Mouse (Mus musculus) spleen, adult 12 weeks (tissue): ENCODE results near the gene Blvrb.
"Not testable (repeated sequence)": the region's sequence is repeated elsewhere in the genome, so short reads cannot be mapped to it uniquely, and the experiment has no call there.

Experiments
- DNase-seq: peaks from one replicate; pipeline ENCODE4 v3.0.0; 2022; ENCODE audit warnings: low spot score

Gene Blvrb

DNA sequence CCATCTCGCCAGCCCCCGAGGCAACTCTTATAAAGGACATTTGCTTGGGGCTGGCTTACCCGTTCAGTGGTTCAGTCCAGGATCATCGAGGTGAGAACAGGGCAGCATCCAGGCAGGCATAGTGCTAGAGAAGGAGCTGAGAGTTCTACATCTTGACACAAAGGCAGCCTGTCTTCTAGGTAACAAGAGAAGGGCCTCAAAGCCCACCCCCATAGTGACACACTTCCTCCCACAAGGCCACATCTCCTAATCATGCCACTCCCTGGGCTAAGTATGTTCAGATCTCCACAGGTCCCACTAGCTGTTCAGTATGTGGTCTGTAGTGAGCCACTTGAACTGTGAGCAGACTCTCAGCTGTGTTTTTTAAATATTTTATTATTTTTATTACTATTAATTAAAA, 36.1 kb downstream of the Blvrb start:
- no peak for DNase-seq

DNA sequence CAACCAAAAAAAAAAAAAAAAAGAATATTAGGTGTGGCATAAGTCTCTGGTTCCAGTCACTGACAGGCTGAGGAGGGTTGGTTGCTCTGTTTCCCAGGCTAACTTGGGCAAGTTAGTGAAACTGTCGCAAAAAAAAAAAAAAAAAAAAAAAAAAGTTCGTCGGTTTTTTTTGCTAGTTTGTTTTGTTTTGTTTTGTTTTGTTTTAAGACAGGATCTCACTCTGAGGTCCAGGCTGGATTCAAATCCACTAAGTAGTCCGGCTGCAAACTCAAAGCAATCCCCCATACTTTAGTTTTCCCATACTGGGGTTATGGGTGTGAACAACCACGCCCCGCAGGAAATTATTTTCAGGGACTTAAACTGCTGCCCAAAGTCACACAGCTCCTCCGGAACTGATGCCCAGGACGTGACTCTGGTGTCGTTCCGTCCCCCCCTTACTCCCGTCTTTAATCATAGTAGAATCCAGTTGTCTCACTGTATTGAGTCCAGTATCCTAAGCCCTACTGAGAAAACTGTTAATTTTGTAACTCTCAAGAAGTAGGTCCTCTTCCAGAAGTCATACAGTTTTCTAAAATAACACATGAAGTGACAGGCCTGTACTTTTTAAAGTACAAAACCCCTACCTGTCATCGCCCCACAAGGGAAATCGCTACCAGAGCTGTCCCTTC, 38.5 kb downstream of the Blvrb start:
- peak; percentile 34 for DNase-seq

DNA sequence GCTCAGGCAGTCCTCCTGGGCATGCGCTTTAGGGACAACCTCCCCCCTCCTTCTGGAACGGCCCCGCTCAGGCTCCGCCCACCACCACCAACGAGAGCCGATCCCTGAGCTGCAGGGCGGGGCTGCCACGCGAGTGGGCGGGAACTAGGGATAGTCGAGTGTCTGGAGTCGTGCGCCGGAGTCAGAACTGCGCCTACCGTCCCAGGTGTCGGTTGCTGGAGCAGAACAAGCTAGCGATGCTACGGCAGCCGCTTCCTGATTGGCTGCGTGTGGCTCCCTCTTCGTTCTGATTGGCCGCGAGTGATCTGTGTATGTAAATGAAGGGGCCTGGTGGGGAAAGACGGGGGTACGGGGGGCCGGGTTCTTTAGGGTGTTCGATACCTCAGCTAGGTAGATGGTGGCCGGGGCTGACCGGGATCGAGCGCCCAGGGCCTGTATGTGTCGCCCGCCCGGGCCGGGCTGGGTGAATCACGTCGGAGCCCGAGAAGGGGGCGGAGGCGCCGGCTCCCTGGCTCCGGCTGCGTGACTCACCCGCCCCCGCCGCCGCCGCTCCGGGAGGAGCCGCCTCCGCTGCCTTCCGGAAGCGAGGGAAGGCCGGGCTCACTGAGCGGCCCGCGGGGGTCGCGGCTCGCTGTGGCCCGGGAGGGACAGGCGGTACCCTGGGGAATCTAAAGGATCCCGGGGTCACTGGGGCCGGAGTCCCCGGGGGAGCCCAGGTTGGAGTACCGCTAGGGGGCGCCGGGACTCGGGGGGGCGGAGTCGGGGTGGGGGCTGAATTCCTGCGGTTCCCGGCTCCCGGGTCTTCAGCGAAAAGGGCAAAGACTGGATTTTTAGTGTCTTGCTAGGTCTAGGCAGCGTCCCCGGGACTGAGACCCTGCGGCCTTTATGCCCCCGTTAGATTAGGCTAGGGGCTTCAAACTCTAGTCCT, 39.3 kb downstream of the Blvrb start, which contains the start of gene Sertad1:
TSS of gene Sertad1 (plus strand) at position 141 of the 928 bp plus-strand sequence.
- peak; percentile 100 for DNase-seq

DNA sequence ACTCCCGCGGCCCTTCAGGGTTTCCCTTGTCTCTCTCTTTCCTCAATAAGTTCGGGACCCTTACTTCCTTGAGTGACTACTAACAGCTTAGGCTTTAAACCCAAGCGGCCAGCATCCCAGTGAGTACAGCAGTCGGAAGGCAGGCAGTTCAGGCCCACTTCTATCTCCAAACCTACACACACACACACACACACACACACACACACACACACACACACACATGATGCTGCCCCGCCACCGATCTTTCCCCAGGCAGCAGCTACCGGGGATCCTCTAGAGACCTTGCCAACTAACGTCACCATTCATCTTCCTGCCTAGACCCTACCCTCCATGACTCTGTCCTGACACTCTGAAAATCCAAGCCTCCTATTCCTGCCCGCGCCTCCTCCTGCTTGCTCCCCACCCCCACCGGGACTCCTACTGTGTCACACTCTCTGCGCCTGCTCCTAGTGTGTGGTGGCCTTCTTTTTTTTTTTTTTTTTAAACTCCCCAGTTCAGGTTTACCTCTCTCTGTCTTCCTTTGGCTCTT, 40.0 kb downstream of the Blvrb start:
- no peak for DNase-seq

DNA sequence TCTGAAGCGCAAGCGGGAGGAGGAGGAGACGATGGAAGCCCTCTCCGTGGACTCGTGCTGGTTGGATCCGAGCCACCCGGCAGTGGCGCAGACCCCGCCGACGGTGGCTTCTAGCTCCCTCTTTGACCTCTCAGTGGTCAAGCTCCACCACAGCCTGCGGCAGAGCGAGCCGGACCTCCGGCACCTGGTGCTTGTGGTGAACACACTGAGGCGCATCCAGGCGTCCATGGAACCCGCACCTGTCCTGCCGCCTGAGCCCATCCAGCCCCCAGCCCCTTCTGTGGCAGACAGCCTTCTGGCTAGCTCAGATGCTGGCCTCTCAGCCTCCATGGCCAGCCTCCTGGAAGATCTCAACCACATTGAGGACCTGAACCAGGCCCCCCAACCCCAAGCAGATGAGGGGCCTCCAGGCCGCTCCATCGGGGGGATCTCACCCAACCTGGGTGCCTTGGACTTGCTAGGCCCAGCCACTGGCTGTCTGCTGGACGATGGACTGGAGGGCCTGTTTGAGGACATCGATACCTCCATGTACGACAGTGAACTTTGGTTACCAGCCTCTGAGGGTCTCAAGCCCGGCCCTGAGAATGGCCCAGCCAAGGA, 41.6 kb downstream of the Blvrb start:
- no peak for DNase-seq

DNA sequence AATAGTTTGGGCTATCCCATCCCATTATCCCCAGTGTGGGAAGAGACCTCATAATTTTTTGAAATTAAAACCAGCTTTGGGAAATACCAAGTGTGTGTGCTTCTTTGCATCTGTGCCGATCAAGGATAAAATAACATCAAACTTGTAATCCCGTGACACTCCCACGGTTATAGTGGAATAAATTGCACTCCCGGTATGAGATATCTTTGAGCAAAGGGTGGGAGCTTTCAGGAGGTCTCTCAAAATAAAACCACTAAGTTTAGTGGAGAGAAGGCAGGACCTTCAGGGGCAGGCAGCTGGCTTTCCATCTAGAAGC, 42.4 kb downstream of the Blvrb start:
- DNase-seq: no peak

DNA sequence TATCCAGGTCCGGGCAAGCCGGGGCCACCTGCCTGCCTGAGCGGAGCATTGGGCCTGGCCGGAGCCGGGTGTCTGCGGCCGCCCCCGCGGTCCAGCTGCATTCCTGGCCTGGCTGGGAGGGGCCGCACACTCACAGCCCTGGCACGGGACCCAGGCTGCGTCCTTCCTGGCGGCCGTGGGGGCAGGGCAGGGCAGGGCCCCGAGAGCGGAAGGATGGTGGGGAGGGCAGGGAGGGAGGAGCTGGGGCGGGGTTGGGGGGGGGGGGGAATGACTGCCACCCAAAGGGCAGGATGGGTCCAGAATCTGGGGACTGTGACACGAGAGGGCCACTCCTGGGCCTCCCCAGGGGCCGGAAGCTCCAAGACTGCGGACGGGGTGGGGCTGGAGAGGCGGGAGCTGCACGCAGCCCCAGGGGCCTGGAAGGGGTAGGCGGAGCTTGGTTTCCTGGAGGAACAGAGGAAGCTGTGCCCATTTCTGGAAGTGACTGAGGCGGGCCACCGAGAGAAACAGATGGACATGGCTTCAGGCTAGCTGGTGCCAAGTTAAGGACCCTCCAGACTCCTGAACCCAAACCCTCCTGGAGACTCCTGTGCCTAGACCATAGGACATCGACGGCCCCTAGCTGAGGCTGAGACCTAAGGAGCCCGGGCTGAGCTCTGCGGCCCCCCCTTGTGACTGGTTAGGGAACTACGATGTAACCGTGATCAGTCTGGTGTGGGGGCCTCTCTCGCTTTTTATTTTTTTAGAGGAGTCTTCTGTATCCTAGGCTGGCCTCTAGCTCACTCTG, 43.0 kb downstream of the Blvrb start:
- DNase-seq: peak; percentile 89

DNA sequence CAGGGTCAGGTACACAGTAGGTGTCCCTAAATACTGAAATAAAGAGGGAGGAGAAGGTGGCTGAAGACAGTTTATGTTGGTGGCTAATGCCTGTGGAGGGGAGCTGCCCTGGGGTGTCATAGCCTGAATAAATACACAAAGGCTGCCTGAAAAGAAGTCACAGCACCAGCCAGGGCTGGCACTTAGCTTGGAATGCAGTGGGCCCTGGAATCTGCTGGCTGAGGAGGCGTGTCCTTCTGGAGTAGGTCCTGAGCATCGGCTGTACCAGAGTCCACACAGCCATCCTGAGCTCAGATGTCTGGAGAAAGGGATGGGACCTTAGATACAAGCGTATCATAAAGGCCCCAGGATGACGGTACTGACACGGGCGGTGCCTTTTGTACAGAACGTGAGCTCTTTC, 44.1 kb downstream of the Blvrb start:
- no peak for DNase-seq

DNA sequence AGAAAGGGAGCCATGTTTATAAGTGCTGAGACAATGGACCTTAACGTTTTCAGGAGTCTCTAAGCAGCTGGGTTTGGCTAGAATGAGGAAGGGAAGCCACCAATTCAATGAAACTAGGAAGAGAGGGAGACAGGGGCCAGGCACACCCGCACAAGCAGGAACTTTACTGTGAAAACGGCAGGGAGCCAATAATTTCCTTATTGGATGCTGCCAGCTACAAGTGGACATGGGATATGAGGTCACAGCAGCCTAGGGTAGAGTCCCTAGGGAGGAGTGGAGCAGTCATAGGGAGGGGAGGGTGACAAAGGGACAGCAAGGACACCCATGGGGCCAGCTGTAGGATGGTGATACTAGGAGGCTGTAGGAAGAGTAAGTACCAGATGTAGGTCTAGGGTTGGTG, 45.2 kb downstream of the Blvrb start:
- no peak for DNase-seq

DNA sequence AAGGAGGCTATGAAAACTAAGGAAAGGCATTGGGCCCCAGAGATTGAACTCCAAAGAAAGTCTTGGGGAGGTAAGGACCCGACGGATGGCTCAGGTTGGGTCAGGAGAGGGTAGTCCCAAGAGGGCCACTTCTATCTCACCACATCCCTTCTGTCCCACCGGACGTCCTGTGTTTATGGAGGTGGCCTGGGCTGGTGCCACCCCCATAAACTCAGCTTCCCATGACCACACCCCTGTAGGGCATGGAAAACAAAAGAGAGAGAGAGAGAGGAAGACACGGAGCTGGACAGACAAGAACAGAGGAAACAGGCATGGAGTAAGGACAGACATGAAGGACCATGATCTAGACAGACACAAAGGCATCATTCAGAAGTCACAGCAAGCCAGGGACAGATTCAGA, 45.7 kb downstream of the Blvrb start:
- DNase-seq: no peak

DNA sequence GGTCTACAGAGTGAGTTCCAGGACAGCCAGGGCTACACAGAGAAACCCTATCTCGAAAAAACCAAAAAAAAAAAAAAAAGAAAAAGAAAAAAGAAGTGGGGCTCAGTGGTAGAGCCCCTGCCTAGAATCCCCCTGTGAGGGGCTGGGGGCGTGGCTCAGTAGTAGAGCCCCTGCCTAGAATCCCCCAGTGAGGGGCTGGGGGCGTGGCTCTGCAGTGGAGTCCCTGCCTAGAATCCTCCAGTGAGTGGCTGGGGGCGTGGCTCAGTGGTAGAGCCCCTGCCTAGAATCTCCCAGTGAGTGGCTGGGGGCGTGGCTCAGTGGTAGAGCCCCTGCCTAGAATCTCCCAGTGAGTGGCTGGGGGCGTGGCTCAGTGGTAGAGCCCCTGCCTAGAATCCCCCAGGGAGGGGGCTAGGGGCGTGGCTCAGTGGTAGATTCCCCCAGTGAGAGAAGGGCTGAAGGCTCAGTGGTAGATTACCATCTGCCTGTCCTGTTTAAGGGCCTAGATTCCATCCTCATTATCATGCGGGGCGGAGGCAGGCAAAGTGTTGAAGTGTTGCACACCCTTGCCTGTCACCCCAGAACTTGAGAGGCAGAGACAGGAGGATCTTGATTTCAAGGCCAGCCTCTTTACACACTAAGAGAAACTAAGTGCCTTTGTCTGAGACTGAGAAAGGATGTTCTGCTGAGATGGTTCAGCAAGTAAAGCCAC, 47.0 kb downstream of the Blvrb start:
- not testable (repeated sequence) for DNase-seq

DNA sequence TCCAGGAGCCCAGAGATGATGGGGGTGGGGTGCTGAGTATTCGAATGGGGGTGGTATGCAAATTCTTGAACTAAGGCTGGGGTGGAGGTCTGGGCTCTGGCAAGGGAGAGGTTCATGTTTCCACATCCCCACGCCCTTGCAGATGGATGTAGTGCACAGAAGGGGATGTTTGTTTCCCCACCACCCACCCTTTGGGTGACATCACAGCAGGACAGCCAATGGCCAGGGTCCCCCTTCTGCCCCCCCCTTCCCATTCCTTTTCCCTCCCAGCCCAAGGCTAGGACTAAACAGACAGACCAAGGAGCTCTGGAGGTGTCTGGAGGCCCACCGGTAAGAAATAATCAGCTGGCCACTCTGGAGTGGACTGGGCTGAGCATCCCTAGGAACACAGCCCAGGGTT, 51.3 kb downstream of the Blvrb start, which contains the start of gene Prx:
TSS of gene Prx (plus strand) at position 289 of the 400 bp plus-strand sequence.
- DNase-seq: no peak

DNA sequence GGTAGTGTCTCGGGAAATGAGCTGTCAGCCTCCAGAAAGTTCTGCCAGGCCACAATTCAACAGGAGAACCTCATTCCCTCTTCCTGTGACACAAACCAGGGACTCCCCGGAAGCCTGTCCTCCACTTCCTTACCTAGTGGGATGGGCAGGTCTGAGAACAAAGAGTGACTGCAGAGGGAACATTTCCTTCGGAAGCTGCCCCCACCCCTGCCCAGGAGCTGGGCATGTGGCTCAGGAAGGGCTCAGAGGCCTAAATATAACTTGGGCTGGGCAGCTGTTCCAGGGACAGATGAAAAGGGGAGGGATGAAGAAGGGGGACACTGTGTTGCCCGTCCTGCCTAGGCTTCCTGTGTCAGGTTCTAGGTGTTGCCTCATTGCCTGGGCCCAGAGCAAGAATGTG, 53.8 kb downstream of the Blvrb start:
- DNase-seq: no peak

DNA sequence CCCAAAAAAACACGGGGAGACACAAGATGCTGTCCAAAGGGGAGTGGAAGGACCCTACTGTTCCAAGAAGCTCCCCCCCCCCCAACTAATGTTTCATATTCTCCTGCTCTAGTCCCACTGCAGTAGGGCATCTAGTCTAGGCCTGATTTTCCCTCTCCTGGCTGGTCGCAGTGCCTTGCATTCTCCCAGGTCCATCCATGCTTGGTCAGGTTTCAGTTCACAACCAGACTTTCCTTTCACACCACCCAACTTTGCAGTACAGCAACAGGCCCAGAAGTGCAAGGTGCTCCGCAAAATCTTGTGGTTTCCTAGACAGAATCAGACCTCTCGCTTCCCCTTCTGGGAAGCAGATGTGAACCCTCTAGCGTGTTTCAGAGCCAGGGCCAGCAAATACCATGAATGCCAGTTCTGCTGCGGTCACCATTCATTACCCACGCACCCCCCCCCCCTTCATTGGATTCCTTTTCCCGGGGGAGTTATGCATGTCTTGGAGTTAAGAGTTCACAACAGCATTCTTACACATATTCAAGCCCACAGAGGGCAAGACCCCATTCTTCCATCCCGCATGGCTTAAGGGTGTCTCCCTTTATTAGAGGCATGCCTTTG, 59.1 kb downstream of the Blvrb start:
- no peak for DNase-seq

DNA sequence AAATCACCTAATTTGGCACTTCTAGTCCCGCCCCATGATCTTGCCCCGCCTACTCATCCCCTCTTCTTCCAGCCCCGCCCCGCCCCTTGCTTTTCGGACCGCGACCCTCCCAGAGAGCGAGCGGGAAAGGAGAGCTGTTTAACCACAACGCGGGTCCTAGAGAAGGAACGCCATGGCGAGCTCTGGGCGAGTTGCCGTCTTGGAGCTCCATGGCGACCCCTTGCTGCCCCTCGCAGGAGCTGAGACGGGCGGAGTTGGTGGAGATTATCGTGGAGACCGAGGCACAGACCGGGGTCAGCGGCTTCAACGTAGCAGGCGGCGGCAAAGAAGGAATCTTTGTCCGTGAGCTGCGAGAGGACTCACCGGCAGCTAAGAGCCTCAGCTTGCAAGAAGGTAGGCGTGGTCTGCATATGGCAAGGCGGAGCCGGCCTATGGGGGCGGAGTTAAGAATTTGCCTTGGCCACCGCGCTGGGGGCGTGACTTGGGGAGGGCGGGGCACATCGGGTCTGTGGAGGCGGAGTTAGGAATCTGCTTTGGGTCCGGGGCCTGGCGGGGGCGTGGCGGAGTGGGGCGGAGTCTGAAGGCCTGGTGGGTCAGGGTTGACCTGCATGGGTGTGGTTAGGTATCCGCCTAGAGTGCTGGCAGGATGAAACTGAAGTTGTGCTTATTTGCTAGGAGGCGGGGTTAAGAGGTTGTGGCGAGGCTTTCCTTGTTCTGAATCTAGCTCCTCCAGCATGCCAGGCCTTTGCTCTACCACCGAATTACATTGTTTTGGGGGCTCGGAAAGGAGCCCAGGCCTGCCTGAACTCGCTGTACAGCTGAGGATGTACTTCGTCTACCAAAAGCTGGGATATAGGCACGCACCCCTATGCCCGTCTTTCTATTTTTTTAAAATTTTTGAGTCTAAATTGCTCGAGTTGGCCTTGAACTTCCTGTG, 60.2 kb downstream of the Blvrb start:
- DNase-seq: peak; percentile 100

DNA sequence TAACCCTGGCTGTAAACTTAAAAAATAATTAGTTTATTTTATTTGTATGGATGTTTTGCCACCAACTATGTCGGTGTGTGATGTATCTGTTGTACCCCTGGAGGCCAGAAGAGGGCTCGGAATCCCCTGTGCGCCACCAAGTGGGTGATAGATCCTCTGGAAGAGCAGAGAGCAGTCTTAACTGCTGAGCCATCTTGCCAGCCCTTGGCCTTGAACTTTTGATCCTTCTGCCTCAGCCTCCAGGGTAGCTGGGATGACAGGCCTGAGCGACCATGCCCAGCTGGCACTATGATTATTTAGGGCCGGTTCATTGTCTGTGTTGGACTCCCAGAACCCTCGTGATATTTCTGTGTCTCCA, 60.8 kb downstream of the Blvrb start:
- peak; percentile 58 for DNase-seq

DNA sequence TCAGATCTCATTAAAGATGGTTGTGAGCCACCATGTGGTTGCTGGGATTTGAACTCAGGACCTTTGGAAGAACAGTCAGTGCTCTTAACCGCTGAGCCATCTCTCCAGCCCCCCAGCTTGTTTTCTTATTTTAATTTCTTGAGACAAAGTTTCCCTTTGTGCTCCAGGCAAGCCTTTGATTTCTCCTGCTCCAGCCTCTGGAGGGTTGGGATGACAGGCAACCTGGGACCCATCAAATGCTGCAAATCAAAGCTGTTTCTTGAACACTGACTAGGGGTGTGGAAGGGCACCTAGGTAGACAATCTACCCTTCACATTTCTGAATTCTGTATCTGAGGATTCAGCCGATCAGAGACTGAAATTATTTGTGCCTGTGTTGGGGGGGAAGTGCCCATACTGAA, 63.0 kb downstream of the Blvrb start:
- DNase-seq: no peak

DNA sequence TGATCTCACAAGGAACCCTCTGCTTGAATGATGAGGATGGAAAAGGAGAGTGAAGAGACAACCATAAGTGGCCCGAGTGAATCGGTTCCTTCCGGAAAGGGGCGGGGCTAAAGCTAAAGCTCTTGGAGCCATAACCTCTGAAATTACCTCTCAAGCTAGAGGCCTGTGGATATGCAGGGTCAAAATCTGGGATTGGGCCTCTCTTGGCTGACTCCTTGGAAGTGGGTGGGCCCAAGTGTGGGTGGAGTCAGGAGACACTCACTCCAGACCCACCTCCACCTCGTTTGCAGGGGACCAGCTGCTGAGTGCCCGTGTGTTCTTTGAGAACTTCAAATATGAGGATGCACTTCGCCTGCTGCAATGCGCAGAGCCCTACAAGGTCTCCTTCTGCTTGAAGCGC, 67.2 kb downstream of the Blvrb start:
- no peak for DNase-seq
